Mouse (Mus musculus) heart, adult 2 months (tissue): ENCODE results near the gene Btnl1.
A peak's percentile ranks its signal among the peaks of the same experiment; 100 is the strongest.

Experiments
- CTCF ChIP-seq: fragments of 200-600 bp; IDR thresholded peaks from 2 replicates; pipeline ENCODE4 v1.8.1; 2022; ENCODE audit warnings: antibody characterized with exemption, mild to moderate bottlenecking, moderate library complexity
- EP300 ChIP-seq: fragments of 200-500 bp; IDR thresholded peaks from 2 replicates; pipeline ENCODE4 v1.6.1; 2011; ENCODE audit warnings: low read depth, low read length, control low read depth; ENCODE audit not compliant: insufficient read depth
- POLR2A ChIP-seq: fragments of 200-500 bp; IDR thresholded peaks from 2 replicates; pipeline ENCODE4 v1.6.1; 2011; ENCODE audit warnings: mild to moderate bottlenecking, low read depth, low read length, control low read depth; ENCODE audit not compliant: insufficient read depth

DNA sequence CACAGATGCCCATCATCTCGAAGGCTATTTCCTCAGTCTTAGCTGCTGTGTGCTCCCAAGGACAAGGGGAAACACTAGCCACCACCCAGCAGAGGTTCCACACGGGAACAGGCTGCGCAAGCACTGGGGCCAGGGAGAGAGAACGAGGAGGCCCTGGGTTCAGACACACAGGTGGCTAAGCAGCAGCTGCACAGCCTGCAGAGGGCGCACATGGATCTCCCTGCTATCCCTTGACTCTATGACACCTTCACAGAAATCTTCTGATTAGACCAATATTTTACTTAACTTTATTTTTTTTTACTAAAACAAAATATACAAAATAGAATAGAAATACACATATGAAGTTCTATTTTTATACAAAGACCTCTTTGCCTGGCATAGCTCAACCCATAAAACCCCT is 20.4 kb downstream of the Btnl1 start:
- TF ChIP-seq CTCF (peak; percentile 34), POLR2A (no peak), EP300 (no peak)
